Mouse (Mus musculus): ENCODE data around the gene Tmem81. TPM values are rescaled to one million over a fixed set of nuclear protein-coding genes. Genes with fewer than 3 reads are reported as not detected.
"Not testable (repeated sequence)": the region's sequence is repeated elsewhere in the genome, so short reads cannot be mapped to it uniquely, and the experiment has no call there.

The Tmem81 gene
- total RNA-seq (2017): 11.3 and 11.7 TPM in 2 replicates

DNA sequence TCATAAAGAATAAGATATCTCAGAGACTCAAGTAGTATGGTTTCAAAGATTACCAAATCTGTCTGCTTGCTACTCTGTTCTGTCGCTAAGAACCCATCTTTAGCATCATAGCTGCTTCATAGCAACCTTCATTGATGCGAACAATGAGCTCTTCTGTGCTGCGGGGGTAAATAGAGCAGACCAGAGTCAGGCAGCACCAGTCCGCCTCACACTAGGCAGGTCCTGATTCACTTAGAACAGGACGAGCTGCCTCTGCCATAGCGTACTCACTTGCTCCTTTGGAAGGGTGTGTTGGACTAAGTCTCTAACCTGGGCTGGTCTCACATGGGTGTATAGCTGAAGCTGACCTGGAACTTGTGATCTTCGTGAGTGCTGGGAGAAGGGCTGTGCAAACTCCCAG lies at the start of gene Tmem81:
Tmem81 (plus strand) TSS at position 173 of the 400 bp plus-strand sequence.
- no peak for ATAC-seq (ENCODE audit: extremely low read depth, insufficient number of reproducible peaks, low FRiP score, poor library complexity, severe bottlenecking)

- ATAC-seq (ENCODE audit: extremely low read depth, insufficient number of reproducible peaks, low FRiP score, poor library complexity, severe bottlenecking): no peak
Observed at GRCm38 (mm10) chr1:132464651-132465050, 41.4 kb upstream of the Tmem81 start.

DNA sequence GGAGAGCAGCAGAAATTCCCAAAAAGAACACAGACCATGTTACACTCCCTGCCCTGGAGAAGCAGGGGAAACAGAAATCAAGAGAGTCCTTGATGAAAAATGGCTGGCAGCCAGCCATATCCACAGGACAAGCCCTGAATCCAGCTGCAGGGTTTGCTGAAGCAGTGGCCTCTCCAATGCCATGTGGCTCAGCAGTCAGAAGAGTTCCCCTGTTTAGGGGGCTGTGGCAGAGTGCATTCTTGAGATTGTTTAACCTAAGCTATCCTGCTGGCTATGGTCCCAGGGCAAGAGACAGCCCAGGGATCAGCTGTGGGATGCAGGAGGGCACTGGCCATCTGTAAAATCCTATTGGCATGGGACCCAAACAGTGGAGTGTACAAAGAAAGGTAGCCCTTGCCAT lies 37.1 kb upstream of the Tmem81 start:
- no peak for ATAC-seq (ENCODE audit: extremely low read depth, insufficient number of reproducible peaks, low FRiP score, poor library complexity, severe bottlenecking)

GRCm38 (mm10) chr1:132469519-132469918 lies 36.5 kb upstream of the Tmem81 start:
- no peak for ATAC-seq (ENCODE audit: extremely low read depth, insufficient number of reproducible peaks, low FRiP score, poor library complexity, severe bottlenecking)

DNA sequence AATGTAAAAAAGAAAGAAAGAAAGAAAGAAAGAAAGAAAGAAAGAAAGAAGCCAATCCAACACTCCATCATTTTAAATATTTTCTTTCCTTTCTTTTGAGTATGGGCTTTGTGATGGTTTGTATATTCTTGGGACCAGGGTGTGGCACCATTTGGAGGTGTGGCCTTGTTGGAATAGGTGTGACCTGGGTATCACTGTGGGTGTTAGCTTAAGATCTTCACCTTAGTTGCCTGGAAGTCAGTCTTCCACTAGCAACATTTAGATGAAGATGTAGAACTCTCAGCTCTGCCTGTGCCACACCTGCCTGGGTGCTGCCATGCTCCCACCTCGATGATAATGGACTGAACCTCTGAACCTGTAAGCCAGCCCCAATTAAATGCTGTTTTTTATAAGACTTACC lies 36.0 kb upstream of the Tmem81 start:
- ATAC-seq (ENCODE audit: extremely low read depth, insufficient number of reproducible peaks, low FRiP score, poor library complexity, severe bottlenecking): not testable (repeated sequence)

GRCm38 (mm10) chr1:132471032-132471431 lies 35.0 kb upstream of the Tmem81 start:
- ATAC-seq (ENCODE audit: extremely low read depth, insufficient number of reproducible peaks, low FRiP score, poor library complexity, severe bottlenecking): no peak

DNA sequence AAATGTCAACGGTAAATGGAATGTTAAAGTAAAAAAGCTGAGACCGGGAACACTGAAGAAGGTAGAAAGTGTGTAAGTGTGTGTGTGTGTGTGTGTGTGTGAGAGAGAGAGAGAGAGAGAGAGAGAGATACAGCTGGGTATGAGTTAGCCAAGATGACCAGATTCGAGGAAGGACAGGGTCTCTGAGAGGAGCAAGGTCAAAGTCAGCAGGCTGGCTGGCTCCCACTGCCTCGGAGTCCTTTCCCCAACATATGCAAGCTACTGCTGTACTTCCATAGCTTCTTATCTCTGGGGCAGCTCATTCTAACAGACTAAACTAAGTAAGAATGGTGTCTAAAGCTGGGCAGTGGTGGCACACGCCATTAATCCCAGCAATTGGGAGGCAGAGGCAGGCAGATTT lies 34.5 kb upstream of the Tmem81 start:
- no peak for ATAC-seq (ENCODE audit: extremely low read depth, insufficient number of reproducible peaks, low FRiP score, poor library complexity, severe bottlenecking)

DNA sequence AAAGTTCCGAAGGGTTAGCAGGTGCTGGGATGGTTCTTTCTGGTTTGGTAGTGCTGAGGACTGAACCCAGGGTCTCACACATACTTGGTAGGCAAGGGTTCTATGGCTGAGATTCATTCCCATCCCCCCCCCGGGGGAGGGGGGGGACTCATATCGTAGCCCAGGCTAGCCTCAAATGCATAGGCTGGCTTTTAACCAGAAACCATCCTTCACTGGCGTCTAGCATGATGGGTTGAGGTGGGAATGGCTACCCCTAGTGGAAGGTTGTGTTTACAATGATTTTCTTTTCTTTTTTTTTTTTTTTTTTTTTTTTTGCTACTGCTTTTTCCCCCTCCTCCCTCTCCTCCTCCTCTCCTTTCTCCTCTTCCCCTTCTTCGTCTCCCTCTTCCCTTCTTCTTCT lies 33.5 kb upstream of the Tmem81 start:
- no peak for ATAC-seq (ENCODE audit: extremely low read depth, insufficient number of reproducible peaks, low FRiP score, poor library complexity, severe bottlenecking)

DNA sequence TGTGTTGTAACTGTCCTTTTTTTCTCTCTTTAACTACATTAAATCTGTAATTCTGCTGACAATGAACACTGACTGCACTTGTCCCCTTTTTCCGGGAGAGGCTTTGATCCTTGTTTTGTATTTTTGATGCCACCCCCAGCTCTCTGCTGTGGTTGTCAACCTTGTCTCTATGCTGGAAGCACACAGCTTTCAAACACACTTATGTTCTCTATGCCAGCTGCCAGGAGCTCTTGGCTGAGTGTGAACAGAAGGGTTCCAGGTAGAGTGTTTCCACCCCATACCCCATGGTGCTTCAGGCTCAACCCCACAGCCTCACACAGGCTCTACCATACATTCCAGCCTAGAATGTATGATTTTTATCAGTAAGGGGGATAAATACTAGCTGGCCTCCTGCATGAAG lies 31.5 kb upstream of the Tmem81 start:
- ATAC-seq (ENCODE audit: extremely low read depth, insufficient number of reproducible peaks, low FRiP score, poor library complexity, severe bottlenecking): no peak

GRCm38 (mm10) chr1:132476575-132476927 lies 29.5 kb upstream of the Tmem81 start:
- ATAC-seq (ENCODE audit: extremely low read depth, insufficient number of reproducible peaks, low FRiP score, poor library complexity, severe bottlenecking): peak; percentile 10; the same call in 1 of the 2 replicates

- peak; percentile 86 for ATAC-seq (ENCODE audit: extremely low read depth, insufficient number of reproducible peaks, low FRiP score, poor library complexity, severe bottlenecking)
Observed at GRCm38 (mm10) chr1:132476928-132477691, 28.9 kb upstream of the Tmem81 start, which contains the start of gene Rbbp5. Gene Rbbp5, plus strand, starts transcription at chr1:132477365.

- no peak for ATAC-seq (ENCODE audit: extremely low read depth, insufficient number of reproducible peaks, low FRiP score, poor library complexity, severe bottlenecking)
Observed at GRCm38 (mm10) chr1:132479438-132479837, 26.6 kb upstream of the Tmem81 start.

DNA sequence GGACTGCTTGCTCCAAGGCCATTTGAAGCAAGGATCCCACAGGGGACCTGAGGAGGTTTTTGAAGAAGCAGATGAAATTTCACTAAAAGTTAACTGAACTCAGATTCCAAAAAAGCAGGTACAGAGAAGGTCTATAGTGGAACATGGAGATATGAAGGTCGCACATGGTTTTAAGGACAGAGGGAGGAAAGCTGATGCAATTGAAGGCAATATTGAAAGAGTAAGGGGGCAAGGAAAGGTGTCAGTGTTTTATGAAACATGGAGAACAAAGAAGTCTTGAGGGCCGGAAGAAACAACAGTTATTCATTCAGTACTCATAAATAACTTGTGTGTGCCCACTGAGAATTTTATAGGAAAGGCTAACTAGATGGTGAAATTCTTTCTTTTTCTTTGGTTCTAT lies 24.4 kb upstream of the Tmem81 start:
- no peak for ATAC-seq (ENCODE audit: extremely low read depth, insufficient number of reproducible peaks, low FRiP score, poor library complexity, severe bottlenecking)

DNA sequence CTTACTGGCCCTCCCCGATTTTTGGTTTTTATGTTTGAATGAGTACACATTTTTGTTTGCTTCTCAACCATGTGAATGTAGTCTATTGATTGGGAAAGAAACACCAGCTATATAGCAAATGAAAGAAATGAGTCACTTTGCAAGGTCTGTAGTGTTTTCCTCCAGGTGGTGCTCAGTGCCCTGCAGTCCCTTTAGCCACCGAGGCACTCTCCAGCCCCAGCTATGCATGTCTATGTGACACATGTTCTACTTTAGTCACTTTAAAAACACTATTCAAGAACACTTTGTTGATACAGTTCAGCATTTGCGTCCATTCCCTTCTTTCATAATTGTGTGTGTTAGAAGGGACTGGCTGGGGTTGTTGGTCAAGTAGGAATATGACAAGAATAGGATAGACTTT lies 22.8 kb upstream of the Tmem81 start:
- no peak for ATAC-seq (ENCODE audit: extremely low read depth, insufficient number of reproducible peaks, low FRiP score, poor library complexity, severe bottlenecking)

GRCm38 (mm10) chr1:132483759-132484158 lies 22.3 kb upstream of the Tmem81 start:
- no peak for ATAC-seq (ENCODE audit: extremely low read depth, insufficient number of reproducible peaks, low FRiP score, poor library complexity, severe bottlenecking)

DNA sequence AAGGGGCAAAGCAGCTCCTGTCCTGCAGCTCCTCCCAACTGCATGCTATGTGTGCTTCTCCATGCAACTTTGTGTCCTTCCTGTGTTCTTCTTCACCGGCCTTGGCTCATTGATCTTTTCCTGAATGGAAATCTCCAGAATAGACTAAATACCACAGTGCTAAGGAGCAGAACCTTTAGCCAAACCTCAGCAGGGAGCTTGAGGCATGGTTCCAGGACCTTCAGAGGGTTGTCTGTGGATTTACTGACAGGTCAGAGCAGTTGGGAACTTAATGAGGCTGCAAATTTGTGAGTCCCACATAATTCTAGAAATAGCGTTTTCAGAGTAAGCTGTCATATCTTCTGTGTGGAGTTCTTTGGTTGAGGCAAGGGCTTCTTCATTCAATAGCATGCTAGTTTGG lies 5.5 kb upstream of the Tmem81 start:
- no peak for ATAC-seq (ENCODE audit: extremely low read depth, insufficient number of reproducible peaks, low FRiP score, poor library complexity, severe bottlenecking)

- no peak for ATAC-seq (ENCODE audit: extremely low read depth, insufficient number of reproducible peaks, low FRiP score, poor library complexity, severe bottlenecking)
Observed at GRCm38 (mm10) chr1:132505155-132505554, 875 bp upstream of the Tmem81 start.

DNA sequence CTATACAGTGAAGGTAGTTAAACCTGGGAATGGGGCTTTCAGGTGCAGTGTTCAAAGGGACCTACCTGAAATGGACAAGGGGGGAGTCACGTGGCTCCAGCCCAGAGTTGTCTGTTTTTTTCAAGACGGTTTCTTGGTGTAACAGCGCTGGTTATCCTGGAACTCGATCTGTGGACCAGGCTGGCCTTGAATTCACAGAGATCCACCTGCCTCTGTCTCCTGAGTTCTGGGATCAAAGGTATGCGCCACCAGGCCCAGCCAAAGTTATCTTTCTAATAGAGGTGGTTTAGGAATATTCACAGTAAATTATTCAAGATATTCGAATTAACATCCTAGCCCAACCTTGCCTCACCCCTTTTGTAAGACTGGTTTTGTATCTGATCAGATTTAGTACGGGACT lies 626 bp downstream of the Tmem81 start:
- no peak for ATAC-seq (ENCODE audit: extremely low read depth, insufficient number of reproducible peaks, low FRiP score, poor library complexity, severe bottlenecking)

- ATAC-seq (ENCODE audit: extremely low read depth, insufficient number of reproducible peaks, low FRiP score, poor library complexity, severe bottlenecking): no peak
Observed at GRCm38 (mm10) chr1:132509771-132510170, 3.7 kb downstream of the Tmem81 start.

- no peak for ATAC-seq (ENCODE audit: extremely low read depth, insufficient number of reproducible peaks, low FRiP score, poor library complexity, severe bottlenecking)
Observed at GRCm38 (mm10) chr1:132511521-132511920, 5.5 kb downstream of the Tmem81 start.

- ATAC-seq (ENCODE audit: extremely low read depth, insufficient number of reproducible peaks, low FRiP score, poor library complexity, severe bottlenecking): no peak
Observed at GRCm38 (mm10) chr1:132512106-132512505, 6.1 kb downstream of the Tmem81 start.
